Comparison of ENCODE assay signal across 18 mouse cellular contexts in genomic region chr3:40164181-40164580, GRCm38 (mm10).
DNase-seq lines count a peak whose midpoint lies in the region; ATAC-seq and TF ChIP-seq lines count a peak whose summit lies in the region.
"Had no signal": no experiment of that assay in that cellular context is flagged by ENCODE, and none has a peak within 500 bp of the region (broad histone marks: within the 10 kb centered on the region; RNA-seq: fewer than 3 reads in every experiment).

No protein-coding gene starts in this region.

- no peak for TF ChIP-seq POLR2A in brain, embryonic 14.5 days (IDR thresholded peaks at IDR 0.05; ENCODE audit: borderline replicate concordance, extremely low read depth, insufficient read depth, insufficient read length, poor library complexity, severe bottlenecking)

- ATAC-seq in forebrain, embryonic 14.5 days, result peak; percentile 71; the same call in 1 of the 2 replicates
- no peak for ATAC-seq in forebrain, postnatal 0 days

- WGBS in forebrain, embryonic 14.5 days, result 82% methylated on average over 1 of the region's 1 CpGs
- 44% methylated on average over 1 of the region's 1 CpGs for WGBS in forebrain, postnatal 0 days

- no peak overlapping the region for H3K4me2 ChIP-seq in forebrain, embryonic 14.5 days (ENCODE audit: low read length)
- H3K4me2 ChIP-seq in forebrain, postnatal 0 days (ENCODE audit: low read depth), result no peak overlapping the region
- H3K4me2 ChIP-seq: midbrain, embryonic 12.5 days; neural tube, embryonic 12.5 days had no signal

- no peaks in the 10 kb centered on the region for H3K36me3 ChIP-seq in forebrain, embryonic 14.5 days (ENCODE audit: control insufficient read depth, insufficient read depth, low read length)
- H3K36me3 ChIP-seq in forebrain, postnatal 0 days (ENCODE audit: insufficient read depth), result no peaks in the 10 kb centered on the region
- H3K36me3 ChIP-seq: heart, embryonic 10.5 days; midbrain, embryonic 12.5 days; neural tube, embryonic 12.5 days had no signal

- H3K4me3 ChIP-seq in forebrain, embryonic 14.5 days (ENCODE audit: low read depth, low read length), result no peak overlapping the region
- H3K4me3 ChIP-seq in forebrain, postnatal 0 days (ENCODE audit: low read depth, low read length), result no peak overlapping the region
- H3K4me3 ChIP-seq: heart, embryonic 10.5 days; midbrain, embryonic 12.5 days; neural tube, embryonic 12.5 days had no signal

- no peaks in the 10 kb centered on the region for H3K27me3 ChIP-seq in forebrain, embryonic 14.5 days (replicated peaks; ENCODE audit: control insufficient read depth, insufficient read depth, low read length)
- no peaks in the 10 kb centered on the region for H3K27me3 ChIP-seq in forebrain, postnatal 0 days (ENCODE audit: insufficient read depth, low read length)
- H3K27me3 ChIP-seq: midbrain, embryonic 12.5 days; neural tube, embryonic 12.5 days had no signal

- H3K9me3 ChIP-seq in forebrain, embryonic 14.5 days (replicated peaks; ENCODE audit: control insufficient read depth, low read length), result no peaks in the 10 kb centered on the region
- no peaks in the 10 kb centered on the region for H3K9me3 ChIP-seq in forebrain, postnatal 0 days (ENCODE audit: low read length)
- H3K9me3 ChIP-seq: heart, embryonic 10.5 days; midbrain, embryonic 12.5 days; neural tube, embryonic 12.5 days had no signal

- H3K9ac ChIP-seq in forebrain, embryonic 14.5 days (ENCODE audit: low read length), result no peak overlapping the region
- H3K9ac ChIP-seq in forebrain, postnatal 0 days, result no peak overlapping the region
- H3K9ac ChIP-seq: midbrain, embryonic 12.5 days; neural tube, embryonic 12.5 days had no signal

- DNase-seq in forebrain, embryonic 14.5 days (ENCODE audit: low spot score), result peak; percentile 68
- no peak for DNase-seq in forebrain, postnatal 0 days
- DNase-seq in layer of hippocampus, adult 11-12 months (ENCODE audit: low spot score), result peak; percentile 55
- no peak for DNase-seq in layer of hippocampus, adult 9-10 months (ENCODE audit: low spot score)
- peak; percentile 81 for DNase-seq in brain, embryonic 14.5 days (ENCODE audit: low read depth)
- DNase-seq in layer of hippocampus, postnatal 36 days, result peak; percentile 45 to 50
- DNase-seq in embryo, embryonic 10.5 days (ENCODE audit: low spot score), result no peak
- DNase-seq: cerebellum, adult 9-11 months; embryo, embryonic 11 days; gastrocnemius, postnatal 36 days; kidney, adult 11 months; left cerebral cortex, postnatal 4 days; liver; lung, postnatal 10 days; thymus, postnatal 4 days had no signal

- no peak overlapping the region for H3K27ac ChIP-seq in forebrain, embryonic 14.5 days (ENCODE audit: low read depth, low read length)
- no peak overlapping the region for H3K27ac ChIP-seq in forebrain, postnatal 0 days (ENCODE audit: low read depth, low read length)
- H3K27ac ChIP-seq: heart, embryonic 10.5 days; midbrain, embryonic 12.5 days; neural tube, embryonic 12.5 days had no signal

- no peak for TF ChIP-seq CTCF in forebrain, postnatal 0 days (IDR thresholded peaks at IDR 0.05; ENCODE audit: low read depth)
- TF ChIP-seq CTCF in brain, embryonic 14.5 days (IDR thresholded peaks at IDR 0.05; ENCODE audit: borderline replicate concordance, extremely low read depth, insufficient read depth, insufficient read length), result no peak

- no peaks in the 10 kb centered on the region for H3K4me1 ChIP-seq in forebrain, embryonic 14.5 days (ENCODE audit: control insufficient read depth, insufficient read depth, low read length)
- peaks cover 4% of the 10 kb centered on the region; the same call in 1 of the 2 replicates for H3K4me1 ChIP-seq in forebrain, postnatal 0 days (ENCODE audit: insufficient read depth)
- H3K4me1 ChIP-seq: heart, embryonic 10.5 days; neural tube, embryonic 12.5 days had no signal

Comparison
In these comparisons a context has a peak if more than half of its experiments do, and no peak if none do; other contexts are left out.
1. DNase-seq: peak in forebrain, embryonic 14.5 days (single experiment), layer of hippocampus, adult 11-12 months (single experiment), brain, embryonic 14.5 days (single experiment) and layer of hippocampus, postnatal 36 days (2 of 2); none in forebrain, postnatal 0 days (single experiment), layer of hippocampus, adult 9-10 months (single experiment) and embryo, embryonic 10.5 days (single experiment).